Mouse (Mus musculus) limb, embryonic 12.5 days (tissue): ENCODE measurements around the gene Ubr1. TPM values are rescaled to one million over a fixed set of nuclear protein-coding genes. Genes with fewer than 3 reads are reported as not detected.
"Not testable (repeated sequence)": the region's sequence is repeated elsewhere in the genome, so short reads cannot be mapped to it uniquely, and the experiment has no call there.

ENCODE experiments used
- ATAC-seq: fragments of 200-750 bp; cut with Nextera tagmentation; 2 replicates; pipeline ENCODE4 v1.8.0; 2017; ENCODE audit warnings: low read depth, moderate TSS enrichment; ENCODE audit not compliant: insufficient number of reproducible peaks, insufficient read depth, low FRiP score, low TSS enrichment
- H3K27ac ChIP-seq: fragments of 300-500 bp; sonication (generic); 2 replicates; pipeline ENCODE4 v1.5.1; 2016; ENCODE audit warnings: mild to moderate bottlenecking, moderate library complexity
- H3K27me3 ChIP-seq: fragments of 300-500 bp; sonication (generic); 2 replicates; pipeline ENCODE4 v1.6.1; 2016; ENCODE audit warnings: mild to moderate bottlenecking, moderate library complexity
- H3K36me3 ChIP-seq: fragments of 300-500 bp; sonication (generic); 2 replicates; pipeline ENCODE4 v1.6.1; 2016; ENCODE audit warnings: mild to moderate bottlenecking, moderate library complexity
- H3K4me1 ChIP-seq: fragments of 300-500 bp; sonication (generic); replicated peaks from 2 replicates; pipeline ENCODE4 v1.6.1; 2016
- H3K4me2 ChIP-seq: fragments of 300-500 bp; sonication (generic); 2 replicates; pipeline ENCODE4 v1.6.1; 2016; ENCODE audit warnings: mild to moderate bottlenecking, moderate library complexity
- H3K4me3 ChIP-seq: fragments of 300-500 bp; sonication (generic); replicated peaks from 2 replicates; pipeline ENCODE4 v1.5.1; 2016; ENCODE audit warnings: mild to moderate bottlenecking
- H3K9ac ChIP-seq: fragments of 300-500 bp; sonication (generic); replicated peaks from 2 replicates; pipeline ENCODE4 v1.6.1; 2016; ENCODE audit warnings: mild to moderate bottlenecking, moderate library complexity
- H3K9me3 ChIP-seq: fragments of 300-500 bp; sonication (generic); 2 replicates; pipeline ENCODE4 v1.6.1; 2016; ENCODE audit warnings: mild to moderate bottlenecking, moderate library complexity
- WGBS: fragments of 180-500 bp; shearing (Covaris S2); methylation state at CpG from one replicate; pipeline ENCODE4 v1.1.7; 2016; 5-methylcytosine and 5-hydroxymethylcytosine counted together
- polyA plus RNA-seq: library from polyadenylated mRNA; unstranded; fragments of >200 nt; fragmentation: Nextera tagmentation; extraction: Ambion mirVana; gene quantifications from 2 replicates; pipeline ENCODE4 v1.2.1, GENCODE M21; 2016

Ubr1 gene
- polyA plus RNA-seq, 1 experiment from 2014 or later = 32.4 TPM

- no peaks in the 10 kb centered on the region for H3K9me3 ChIP-seq
- H3K9ac ChIP-seq = no peak overlapping the region
- H3K4me1 ChIP-seq = no peaks in the 10 kb centered on the region
- no peak overlapping the region for H3K27ac ChIP-seq
- H3K4me2 ChIP-seq = no peak overlapping the region
- ATAC-seq = no peak
- H3K27me3 ChIP-seq = peaks cover 3% of the 10 kb centered on the region; the same call in 1 of the 2 replicates
- H3K4me3 ChIP-seq = no peak overlapping the region
- WGBS = 83% methylated on average over 8 of the region's 8 CpGs
- no peaks in the 10 kb centered on the region for H3K36me3 ChIP-seq
These were observed 28.3 kb upstream of the Ubr1 start for GRCm38 (mm10) chr2:120998863-120999262.

DNA sequence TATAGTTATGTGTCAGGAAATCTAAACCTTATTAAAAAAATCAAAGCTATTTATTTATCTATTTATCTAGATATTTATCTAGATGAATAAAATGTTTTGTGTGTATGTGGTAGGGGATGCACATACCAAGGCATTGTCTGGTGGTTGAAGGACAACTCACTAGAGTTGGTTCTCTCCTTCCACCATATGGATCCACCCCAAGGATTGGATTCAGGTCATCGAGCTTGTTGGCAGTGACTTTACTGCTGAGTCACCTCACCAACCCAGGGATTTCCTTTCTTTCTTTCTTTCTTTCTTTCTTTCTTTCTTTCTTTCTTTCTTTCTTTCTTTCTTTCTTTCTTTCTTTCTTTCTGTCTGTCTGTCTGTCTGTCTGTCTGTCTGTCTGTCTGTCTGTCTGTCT lies 26.1 kb upstream of the Ubr1 start:
- H3K9me3 ChIP-seq, H3K27ac ChIP-seq, H3K4me3 ChIP-seq, H3K4me1 ChIP-seq, ATAC-seq, H3K36me3 ChIP-seq, H3K27me3 ChIP-seq, H3K4me2 ChIP-seq, H3K9ac ChIP-seq: not testable (repeated sequence)
- WGBS = 88% methylated on average over 1 of the region's 1 CpGs

- Histone ChIP-seq H3K9me3 (no peaks in the 10 kb centered on the region), H3K4me1 (no peaks in the 10 kb centered on the region), H3K36me3 (no peaks in the 10 kb centered on the region), H3K9ac (no peak overlapping the region), H3K4me3 (no peak overlapping the region), H3K27ac (no peak overlapping the region), H3K4me2 (no peak overlapping the region), H3K27me3 (no peaks in the 10 kb centered on the region)
- WGBS = 81% methylated on average over 4 of the region's 4 CpGs
- ATAC-seq = no peak
These were observed 20.7 kb upstream of the Ubr1 start for GRCm38 (mm10) chr2:120991196-120991595.

DNA sequence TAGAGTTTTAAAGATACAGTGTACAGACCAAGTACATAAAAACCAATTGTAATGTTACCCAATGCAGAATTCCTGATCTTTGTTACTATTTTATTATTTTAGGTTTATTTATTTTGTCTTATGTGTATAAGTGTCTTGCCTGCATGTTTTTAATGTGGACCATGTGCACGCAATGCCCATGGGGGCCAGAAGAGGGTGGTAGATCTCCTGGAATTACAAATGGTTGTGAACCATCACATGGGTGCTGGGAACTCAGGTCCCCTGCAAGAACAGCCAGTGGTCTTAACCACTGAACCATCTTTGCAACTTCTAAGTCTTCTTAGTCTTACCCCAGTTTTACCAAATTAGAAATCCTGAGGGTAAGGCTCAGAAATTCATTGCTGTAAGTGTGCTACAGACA lies 14.7 kb upstream of the Ubr1 start:
- H3K9me3 ChIP-seq = no peaks in the 10 kb centered on the region
- no peaks in the 10 kb centered on the region for H3K4me1 ChIP-seq
- H3K27me3 ChIP-seq = no peaks in the 10 kb centered on the region
- H3K4me3 ChIP-seq = no peak overlapping the region
- no peak for ATAC-seq
- 97% methylated on average over 1 of the region's 1 CpGs for WGBS
- no peak overlapping the region for H3K27ac ChIP-seq
- H3K4me2 ChIP-seq = no peak overlapping the region
- H3K36me3 ChIP-seq = no peaks in the 10 kb centered on the region
- no peak overlapping the region for H3K9ac ChIP-seq

DNA sequence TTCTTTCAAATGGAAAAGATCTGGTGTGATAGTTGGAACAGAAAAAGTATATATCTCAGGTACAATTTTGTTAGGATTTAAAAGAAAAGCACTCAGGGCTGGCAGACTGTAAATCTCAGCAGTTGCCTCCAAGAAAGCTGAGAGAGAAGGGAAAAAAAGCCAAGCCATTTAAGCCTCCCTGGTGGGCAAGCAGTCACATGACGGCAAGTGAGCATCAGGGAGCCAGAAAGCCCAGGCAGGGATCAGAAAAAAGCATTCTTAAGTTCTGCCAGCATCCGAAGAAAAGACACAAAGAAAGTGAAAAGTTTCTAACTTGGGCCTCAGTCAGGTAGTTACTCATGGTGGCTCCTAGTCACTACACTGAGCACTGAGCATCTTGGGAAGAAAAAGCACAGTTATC lies 13.1 kb upstream of the Ubr1 start:
- no peak overlapping the region for H3K27ac ChIP-seq
- no peak overlapping the region for H3K4me2 ChIP-seq
- H3K27me3 ChIP-seq = no peaks in the 10 kb centered on the region
- H3K36me3 ChIP-seq = no peaks in the 10 kb centered on the region
- WGBS = 15% methylated on average over 2 of the region's 2 CpGs
- H3K4me3 ChIP-seq = no peak overlapping the region
- H3K9me3 ChIP-seq = no peaks in the 10 kb centered on the region
- no peak overlapping the region for H3K9ac ChIP-seq
- no peak for ATAC-seq
- H3K4me1 ChIP-seq = no peaks in the 10 kb centered on the region

DNA sequence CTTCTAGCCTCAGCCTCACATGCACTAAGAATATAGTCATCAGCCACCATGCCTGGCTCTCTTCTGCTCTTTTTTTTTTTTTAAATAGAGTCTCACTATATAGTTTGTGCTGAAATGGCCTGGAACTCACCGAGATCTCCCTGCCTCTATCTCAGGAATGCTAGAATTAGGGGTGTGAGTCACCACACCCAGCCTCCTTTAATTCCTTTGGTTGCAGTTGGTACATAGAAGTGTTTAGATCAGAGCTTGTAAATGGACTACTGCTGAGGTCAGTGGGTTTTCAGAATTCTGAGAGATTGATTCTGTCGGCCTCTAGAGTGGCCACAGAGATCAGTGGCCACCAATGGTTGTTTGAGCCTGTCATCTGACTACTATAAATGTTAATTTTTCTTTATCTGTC lies 10.3 kb upstream of the Ubr1 start:
- Histone ChIP-seq H3K4me2 (no peak overlapping the region), H3K27ac (no peak overlapping the region), H3K4me3 (no peak overlapping the region), H3K9ac (no peak overlapping the region), H3K27me3 (peaks cover 17% of the 10 kb centered on the region), H3K9me3 (no peaks in the 10 kb centered on the region), H3K36me3 (no peaks in the 10 kb centered on the region), H3K4me1 (no peaks in the 10 kb centered on the region)
- ATAC-seq = no peak
- 64% methylated on average over 2 of the region's 2 CpGs for WGBS

DNA sequence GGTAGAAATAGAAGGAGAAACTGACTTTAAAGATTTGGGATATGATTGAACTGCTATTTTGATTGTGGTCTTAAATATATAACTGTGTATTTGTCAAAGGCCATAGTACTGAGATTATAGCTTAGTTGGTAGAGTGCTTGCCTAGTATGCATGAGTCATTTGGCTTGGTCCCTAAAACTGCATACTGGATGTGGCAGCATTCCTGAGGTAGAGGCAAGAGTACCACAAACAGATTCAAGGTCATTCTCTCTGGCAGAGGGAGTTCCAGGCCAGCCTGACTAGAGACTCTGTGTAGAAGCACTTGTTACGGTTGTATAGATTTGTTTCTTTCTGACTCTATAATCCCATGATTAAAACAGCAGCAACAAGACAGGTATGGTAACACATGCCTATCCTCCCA lies 9.3 kb upstream of the Ubr1 start:
- Histone ChIP-seq H3K9ac (no peak overlapping the region), H3K27me3 (peaks cover 19% of the 10 kb centered on the region), H3K9me3 (no peaks in the 10 kb centered on the region), H3K4me1 (no peaks in the 10 kb centered on the region), H3K36me3 (no peaks in the 10 kb centered on the region), H3K4me2 (no peak overlapping the region), H3K27ac (no peak overlapping the region), H3K4me3 (no peak overlapping the region)
- no peak for ATAC-seq
- 96% methylated on average over 1 of the region's 1 CpGs for WGBS

DNA sequence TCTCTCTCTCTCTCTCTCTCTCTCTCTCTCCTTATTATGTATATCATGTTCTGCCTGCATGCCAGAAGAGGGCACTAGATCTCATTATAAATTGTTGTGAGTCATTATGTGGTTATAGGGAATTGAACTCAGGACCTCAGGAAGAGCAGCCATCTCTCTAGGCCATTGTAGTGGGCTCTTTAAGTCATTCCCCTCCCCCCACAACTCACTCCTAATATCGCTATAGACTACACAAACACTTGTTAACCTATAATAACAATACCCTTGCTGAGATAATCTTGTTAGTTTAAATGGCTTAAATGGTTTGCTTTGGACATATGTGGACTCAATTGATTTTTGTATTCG lies 8.2 kb upstream of the Ubr1 start:
- H3K4me1 ChIP-seq = no peaks in the 10 kb centered on the region
- no peak overlapping the region for H3K4me3 ChIP-seq
- no peak overlapping the region for H3K27ac ChIP-seq
- no peaks in the 10 kb centered on the region for H3K36me3 ChIP-seq
- no peak overlapping the region for H3K4me2 ChIP-seq
- no peak overlapping the region for H3K9ac ChIP-seq
- H3K9me3 ChIP-seq = no peaks in the 10 kb centered on the region
- 65% methylated on average over 2 of the region's 2 CpGs for WGBS
- no peak for ATAC-seq
- peaks cover 19% of the 10 kb centered on the region for H3K27me3 ChIP-seq

DNA sequence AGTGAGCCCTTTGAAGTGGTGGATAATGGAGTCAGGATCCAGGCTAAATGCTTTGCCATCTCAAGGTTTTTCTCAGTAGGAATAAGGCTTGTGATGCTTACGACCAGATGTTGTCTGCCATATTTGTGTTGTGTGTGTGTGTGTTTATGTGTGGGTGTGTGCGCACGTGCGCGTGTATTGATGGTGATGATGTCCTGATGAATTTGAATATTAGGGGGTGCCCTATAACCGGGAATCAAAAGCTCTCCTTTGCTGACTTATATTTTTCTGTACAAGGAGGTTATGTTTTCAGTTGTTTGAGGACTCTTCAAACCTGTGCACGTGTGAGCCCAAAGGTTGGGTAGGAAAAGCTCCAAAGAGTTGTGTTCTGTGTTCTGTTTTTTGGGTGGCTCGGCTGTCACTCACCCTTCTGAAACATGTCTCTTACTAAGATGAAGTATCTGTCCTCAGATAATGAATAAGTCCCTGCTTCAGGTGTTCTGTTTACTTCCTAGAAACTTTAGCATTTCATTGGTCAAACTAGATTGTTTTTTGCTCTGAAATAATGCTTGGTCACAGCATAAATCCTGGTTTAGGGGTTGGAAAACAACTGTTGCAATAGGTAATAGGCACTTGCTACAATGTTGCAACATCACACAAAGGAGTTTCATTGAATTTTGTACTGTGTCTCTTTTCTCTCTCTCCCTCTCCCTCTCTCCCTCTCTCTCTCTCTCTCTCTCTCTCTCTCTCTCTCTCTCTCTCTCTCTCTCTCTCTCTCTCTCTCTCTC lies 7.6 kb upstream of the Ubr1 start:
- ATAC-seq = no peak
- Histone ChIP-seq H3K4me1 (0 out of 2 replicates have a peak, but pooled peaks cover 3% of the 10 kb centered on the region), H3K36me3 (no peaks in the 10 kb centered on the region), H3K27me3 (peaks cover 24% of the 10 kb centered on the region), H3K9me3 (no peaks in the 10 kb centered on the region), H3K4me2 (peak overlapping the region; percentile 97), H3K9ac (no peak overlapping the region), H3K27ac (no peak overlapping the region), H3K4me3 (peak overlapping the region; percentile 76)
- WGBS = 79% methylated on average over 8 of the region's 8 CpGs

DNA sequence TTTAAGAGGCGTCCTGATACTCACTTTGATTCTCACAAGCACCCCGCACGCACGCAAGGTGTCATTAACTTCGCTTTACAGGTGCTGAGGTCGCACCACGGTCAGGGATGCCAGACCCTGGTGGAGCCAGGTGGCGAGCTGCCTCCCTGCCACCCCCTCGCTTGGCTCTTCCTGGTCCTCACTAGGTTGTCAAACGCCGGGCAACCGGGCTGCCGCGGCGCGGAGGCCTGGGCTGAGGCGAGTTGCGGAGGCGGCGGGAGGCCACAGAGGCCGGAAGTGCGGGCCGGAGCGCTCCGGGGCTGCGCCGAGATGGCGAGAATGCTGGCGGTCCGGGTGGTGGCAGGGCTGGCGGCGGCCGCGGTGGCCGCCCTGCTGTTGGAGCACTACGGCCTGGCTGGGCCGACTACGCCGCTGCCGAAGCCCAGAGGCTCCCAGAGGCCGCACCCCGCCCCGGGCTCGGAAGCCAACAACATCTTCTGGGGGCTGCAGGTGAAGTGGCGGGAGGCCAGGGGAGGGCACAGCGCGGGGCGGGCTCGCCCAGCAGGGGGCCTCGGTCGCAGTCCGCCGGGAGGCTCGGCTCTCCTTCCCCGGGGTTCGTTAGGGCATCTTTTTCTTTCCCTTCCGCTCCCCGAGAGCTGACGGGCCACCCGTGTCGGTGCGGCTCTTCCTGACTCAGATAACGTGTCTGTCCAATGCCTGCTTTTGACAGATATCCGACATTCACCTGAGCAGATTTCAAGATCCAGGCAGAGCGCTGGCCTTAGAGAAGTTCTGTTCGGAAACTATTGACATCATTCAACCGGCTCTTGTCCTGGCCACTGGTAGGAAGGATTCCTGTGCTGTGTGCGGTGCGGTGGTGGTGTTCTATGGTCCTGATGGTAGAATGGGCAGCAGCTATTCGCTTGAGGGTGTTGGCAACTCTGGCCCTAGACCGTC lies 6.7 kb upstream of the Ubr1 start, which contains the start of gene Tmem62:
TSS of gene Tmem62 (plus strand) at position 28 of the 936 bp plus-strand sequence.
- ATAC-seq = 0 out of 2 replicates have a peak, but pooled peaks have one; percentile 15
- Histone ChIP-seq H3K9ac (peak within 1 kb of the TSS; percentile 74), H3K4me3 (peak within 1 kb of the TSS; percentile 76), H3K27ac (peak within 1 kb of the TSS; percentile 4; the same call in 1 of the 2 replicates), H3K4me2 (peak within 1 kb of the TSS; percentile 97), H3K27me3 (peaks cover 27% of the 10 kb centered on the region), H3K4me1 (0 out of 2 replicates have a peak, but pooled peaks cover 6% of the 10 kb centered on the region), H3K36me3 (no peaks in the 10 kb centered on the region), H3K9me3 (no peaks in the 10 kb centered on the region)
- 2% methylated on average over 54 of the region's 71 CpGs for WGBS

- no peak overlapping the region for H3K27ac ChIP-seq
- peaks cover 27% of the 10 kb centered on the region for H3K27me3 ChIP-seq
- no peak overlapping the region for H3K9ac ChIP-seq
- H3K9me3 ChIP-seq = no peaks in the 10 kb centered on the region
- no peak overlapping the region for H3K4me3 ChIP-seq
- WGBS = 48% methylated on average over 4 of the region's 4 CpGs
- 0 out of 2 replicates have a peak, but pooled peaks cover 6% of the 10 kb centered on the region for H3K4me1 ChIP-seq
- H3K4me2 ChIP-seq = no peak overlapping the region
- ATAC-seq = no peak
- H3K36me3 ChIP-seq = no peaks in the 10 kb centered on the region
These were observed 5.8 kb upstream of the Ubr1 start for GRCm38 (mm10) chr2:120976308-120976707.
